Mouse (Mus musculus) bone marrow, adult 2 months (tissue): ENCODE results near the gene Utp18. TPM values are rescaled to one million over a fixed set of nuclear protein-coding genes. Genes with fewer than 3 reads are reported as not detected.

Experiments used
- H3K27ac ChIP-seq: fragments of 200-500 bp; 2 replicates; pipeline ENCODE4 v1.5.1; 2012; ENCODE audit warnings: low read depth, mild to moderate bottlenecking, control low read depth, inconsistent platforms, low read length; ENCODE audit not compliant: control insufficient read depth, poor library complexity, insufficient read depth
- H3K4me1 ChIP-seq: fragments of 200-500 bp; 2 replicates; pipeline ENCODE4 v1.6.1; 2011; ENCODE audit warnings: low read length; ENCODE audit not compliant: control insufficient read depth, insufficient read depth
- H3K4me3 ChIP-seq: fragments of 200-500 bp; replicated peaks from 2 replicates; pipeline ENCODE3; 2011; ENCODE audit warnings: mild to moderate bottlenecking, low read depth, low read length, control low read depth; ENCODE audit not compliant: control insufficient read depth
- CTCF ChIP-seq: fragments of 200-500 bp; IDR thresholded peaks from 2 replicates; pipeline ENCODE4 v1.5.1; 2011; ENCODE audit warnings: low read length, control low read depth; ENCODE audit not compliant: control insufficient read depth, insufficient read depth
- POLR2A ChIP-seq: fragments of 200-500 bp; IDR thresholded peaks from 2 replicates; pipeline ENCODE4 v1.6.1; 2011; ENCODE audit warnings: low read depth, mild to moderate bottlenecking, control low read depth, low read length, borderline replicate concordance; ENCODE audit not compliant: control insufficient read depth
- WGBS: fragments of 180-500 bp; shearing (Covaris S2); methylation state at CpG from one replicate; pipeline ENCODE4 v1.1.7; 2018; 5-methylcytosine and 5-hydroxymethylcytosine counted together
- polyA plus RNA-seq: library from polyadenylated mRNA; stranded (reverse); fragments of >200 nt; gene quantifications from 2 replicates; pipeline ENCODE4 v1.2.4, GENCODE M21; 2011; ENCODE audit warnings: low replicate concordance; ENCODE audit not compliant: missing spikeins, insufficient read depth, insufficient read length

Utp18 gene
- polyA plus RNA-seq, 1 experiment, result 16.7 TPM

DNA sequence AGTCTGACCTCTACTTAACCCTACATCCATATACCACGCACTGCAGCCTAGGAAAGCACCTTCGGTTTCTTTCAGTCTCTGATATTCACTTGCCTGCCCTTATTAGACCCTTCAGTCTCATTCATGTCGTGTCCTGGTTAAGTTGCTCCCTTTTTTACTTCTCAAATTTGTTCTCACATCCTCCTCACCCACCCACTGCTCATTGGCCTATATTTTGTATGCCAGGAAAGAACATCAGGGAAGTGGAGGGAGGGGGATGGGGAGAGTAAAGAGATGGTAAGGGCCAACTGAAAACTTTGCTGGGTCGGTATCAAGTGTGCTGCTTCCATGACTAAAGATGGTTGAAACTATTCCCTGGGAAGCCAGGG is 1.5 kb upstream of the Utp18 start:
- peak overlapping the region; percentile 95 for H3K4me3 ChIP-seq
- TF ChIP-seq CTCF (no peak), POLR2A (no peak)
- H3K27ac ChIP-seq, result no peak overlapping the region; the same call in 1 of the 2 replicates
- 2% methylated on average over 4 of the region's 4 CpGs for WGBS
- H3K4me1 ChIP-seq, result no peaks in the 10 kb centered on the region

DNA sequence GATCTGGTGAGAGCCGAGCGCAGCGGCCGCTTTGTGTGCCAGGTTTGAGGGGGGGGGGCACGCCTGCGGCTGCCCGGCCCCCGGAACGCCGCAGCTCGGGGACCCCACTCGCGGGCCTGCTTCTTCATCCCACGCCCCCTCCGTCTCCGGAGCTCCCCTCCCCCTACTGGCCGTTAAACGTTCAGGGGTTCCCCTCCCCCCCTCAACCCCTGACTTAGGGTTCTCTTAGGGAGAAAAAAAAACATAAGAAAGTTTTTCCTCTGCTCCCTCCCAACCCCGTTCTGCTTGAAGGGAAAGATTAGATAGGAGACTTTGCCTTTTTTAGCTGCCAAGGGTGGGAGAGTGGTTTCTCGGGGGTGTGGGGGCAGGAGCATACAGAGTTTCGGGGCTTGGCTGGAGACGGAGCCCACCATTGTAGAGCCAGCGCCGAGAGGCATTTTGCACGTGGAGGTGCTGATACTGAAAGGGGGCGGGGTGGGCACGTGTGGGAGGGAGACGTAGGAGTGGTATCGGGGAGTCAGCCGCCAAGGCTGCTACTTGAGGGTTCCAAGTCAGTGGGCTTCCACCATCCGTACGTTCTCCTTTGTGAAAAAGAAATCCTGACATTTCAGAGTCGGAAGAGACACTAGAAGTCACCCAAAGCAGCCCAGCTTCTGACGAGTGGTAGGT is 979 bp upstream of the Utp18 start:
- no peak for TF ChIP-seq POLR2A
- TF ChIP-seq CTCF, result no peak
- Histone ChIP-seq H3K4me3 (peak overlapping the region; percentile 95), H3K4me1 (no peaks in the 10 kb centered on the region), H3K27ac (peak overlapping the region; percentile 98)
- WGBS, result 0% methylated on average over 34 of the region's 34 CpGs

DNA sequence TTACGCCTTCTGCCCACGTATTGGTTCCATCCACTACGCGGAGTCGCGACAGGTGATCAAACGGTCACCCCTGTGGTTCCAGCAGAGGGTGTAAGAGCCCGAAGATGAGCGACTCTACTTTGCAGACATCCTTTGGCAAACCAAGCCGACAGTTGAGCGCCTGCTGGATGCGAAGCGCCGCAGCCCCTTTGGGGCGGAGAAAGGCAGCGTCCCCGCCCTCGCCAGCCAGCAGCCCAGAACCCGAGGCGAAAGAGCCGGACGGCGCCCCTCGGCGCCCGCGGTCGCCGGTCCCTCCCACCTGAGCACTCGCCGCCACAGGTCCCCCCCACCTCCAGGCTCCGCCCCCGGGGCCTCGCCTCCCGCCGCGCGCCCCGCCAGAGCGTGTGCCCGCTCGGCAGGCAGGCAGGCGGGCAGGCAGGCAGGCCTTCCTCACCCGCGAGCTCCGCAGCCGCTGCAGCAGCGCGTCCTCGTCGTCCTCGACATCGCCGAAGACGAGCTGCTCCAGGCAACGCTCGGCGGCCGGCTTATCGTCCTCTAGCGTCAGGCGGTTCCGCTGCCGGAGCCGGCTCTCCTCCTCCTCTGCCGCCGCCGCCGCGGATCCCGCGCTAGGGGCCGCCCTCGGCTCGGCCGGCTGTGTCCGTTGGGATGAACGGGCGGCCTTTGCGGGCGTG is 530 bp downstream of the Utp18 start:
- WGBS, result under 1% methylated on average over 81 of the region's 81 CpGs
- TF ChIP-seq CTCF, result peak; percentile 34; the same call in 1 of the 2 replicates
- no peak for TF ChIP-seq POLR2A
- Histone ChIP-seq H3K4me1 (no peaks in the 10 kb centered on the region), H3K4me3 (peak overlapping the region; percentile 95), H3K27ac (peak overlapping the region; percentile 98)

DNA sequence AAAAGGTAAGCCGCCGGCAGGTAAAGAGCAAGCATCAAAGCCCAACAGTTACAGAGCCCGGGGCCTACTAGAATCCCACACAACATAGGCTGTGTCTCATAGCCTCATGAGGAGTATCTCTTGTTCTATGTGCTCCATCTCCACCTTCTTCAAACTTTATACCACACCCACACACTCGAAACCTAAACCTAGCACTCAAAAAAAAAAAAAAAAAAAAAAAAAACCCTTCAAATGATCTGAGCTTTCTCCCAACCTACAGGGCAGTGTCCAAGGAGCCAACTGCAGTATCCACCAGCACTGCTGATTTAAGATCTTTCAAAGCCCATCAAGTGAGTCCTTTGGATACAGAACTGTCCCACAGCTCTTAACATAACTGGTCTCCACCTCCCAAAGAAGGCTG is 1.5 kb downstream of the Utp18 start:
- WGBS, result 80% methylated on average over 4 of the region's 4 CpGs
- no peaks in the 10 kb centered on the region for H3K4me1 ChIP-seq
- no peak overlapping the region for H3K27ac ChIP-seq
- TF ChIP-seq POLR2A (no peak), CTCF (no peak)
- peak overlapping the region; percentile 11 for H3K4me3 ChIP-seq

DNA sequence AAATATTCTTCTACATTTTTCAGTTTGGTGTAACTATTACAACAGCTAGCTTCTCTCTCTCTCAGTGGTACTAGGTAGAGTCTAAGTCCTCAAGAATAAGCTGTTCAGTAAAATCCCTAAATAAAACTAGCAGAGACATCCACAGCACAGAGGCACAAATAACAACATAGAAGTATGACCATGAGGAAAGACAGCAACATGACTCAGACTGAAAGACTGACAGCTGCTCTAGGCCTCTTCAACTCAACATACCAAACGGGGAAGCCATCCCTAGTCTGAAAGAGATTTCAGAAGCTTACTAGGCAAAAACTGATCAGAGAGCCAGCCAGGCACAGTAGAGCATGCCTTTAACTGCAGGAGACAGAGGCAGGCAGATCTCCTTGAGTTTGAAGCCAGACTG is 22.9 kb downstream of the Utp18 start:
- Histone ChIP-seq H3K4me1 (no peaks in the 10 kb centered on the region; the same call in 1 of the 2 replicates), H3K27ac (no peak overlapping the region), H3K4me3 (no peak overlapping the region)
- TF ChIP-seq POLR2A (no peak), CTCF (no peak)
- WGBS, result 68% methylated on average over 1 of the region's 1 CpGs

DNA sequence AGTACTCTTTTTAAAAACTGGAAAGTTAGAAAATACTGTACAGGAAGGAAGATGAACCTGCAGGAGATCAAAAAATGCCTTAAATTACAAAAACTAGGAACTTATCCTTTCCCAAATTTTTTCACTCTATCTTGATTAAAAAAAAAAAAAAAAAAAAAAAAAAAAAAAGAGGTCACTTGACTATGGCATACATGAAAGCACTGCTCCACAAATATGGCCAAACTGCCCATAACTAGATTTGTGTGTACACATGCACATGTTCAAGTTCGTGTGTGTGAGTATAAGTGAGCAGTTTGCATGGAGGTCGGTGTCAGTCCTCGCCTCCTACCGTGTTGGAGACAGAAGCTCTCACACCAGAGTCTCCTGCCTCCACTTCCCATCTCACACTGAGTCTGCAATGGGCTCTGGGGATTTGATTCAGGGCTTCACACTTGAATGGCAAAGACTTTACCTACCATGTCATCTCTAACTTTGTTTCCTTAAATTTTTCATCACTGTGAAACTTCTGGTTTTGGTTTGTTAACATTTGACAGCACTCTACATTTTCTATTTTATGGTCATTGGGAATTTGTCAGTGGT is 23.4 kb downstream of the Utp18 start:
- Histone ChIP-seq H3K4me1 (no peaks in the 10 kb centered on the region; the same call in 1 of the 2 replicates), H3K4me3 (no peak overlapping the region), H3K27ac (no peak overlapping the region)
- WGBS, result 82% methylated on average over 4 of the region's 4 CpGs
- TF ChIP-seq POLR2A (no peak), CTCF (no peak)

DNA sequence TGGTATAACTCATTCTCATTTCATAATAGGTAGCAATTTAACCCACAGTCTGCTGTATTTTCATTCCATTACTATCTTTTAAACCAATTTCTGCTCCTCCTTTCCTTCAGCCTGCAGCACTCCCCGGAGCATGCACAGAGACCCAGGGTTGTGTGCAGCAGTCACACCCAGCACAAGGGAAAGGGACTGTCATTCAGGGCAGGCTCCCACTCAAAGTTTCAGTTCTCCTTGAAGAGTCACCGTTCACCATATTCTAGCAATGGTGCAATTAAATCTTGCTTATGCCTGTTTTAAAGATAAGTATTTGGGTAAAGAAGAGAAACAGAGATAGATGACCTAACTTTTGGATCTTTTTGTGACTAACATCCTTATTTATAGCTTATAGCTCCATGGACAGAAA is 24.4 kb downstream of the Utp18 start:
- Histone ChIP-seq H3K4me3 (no peak overlapping the region), H3K27ac (no peak overlapping the region), H3K4me1 (no peaks in the 10 kb centered on the region; the same call in 1 of the 2 replicates)
- 73% methylated on average over 2 of the region's 2 CpGs for WGBS
- TF ChIP-seq POLR2A, result no peak
- no peak for TF ChIP-seq CTCF

DNA sequence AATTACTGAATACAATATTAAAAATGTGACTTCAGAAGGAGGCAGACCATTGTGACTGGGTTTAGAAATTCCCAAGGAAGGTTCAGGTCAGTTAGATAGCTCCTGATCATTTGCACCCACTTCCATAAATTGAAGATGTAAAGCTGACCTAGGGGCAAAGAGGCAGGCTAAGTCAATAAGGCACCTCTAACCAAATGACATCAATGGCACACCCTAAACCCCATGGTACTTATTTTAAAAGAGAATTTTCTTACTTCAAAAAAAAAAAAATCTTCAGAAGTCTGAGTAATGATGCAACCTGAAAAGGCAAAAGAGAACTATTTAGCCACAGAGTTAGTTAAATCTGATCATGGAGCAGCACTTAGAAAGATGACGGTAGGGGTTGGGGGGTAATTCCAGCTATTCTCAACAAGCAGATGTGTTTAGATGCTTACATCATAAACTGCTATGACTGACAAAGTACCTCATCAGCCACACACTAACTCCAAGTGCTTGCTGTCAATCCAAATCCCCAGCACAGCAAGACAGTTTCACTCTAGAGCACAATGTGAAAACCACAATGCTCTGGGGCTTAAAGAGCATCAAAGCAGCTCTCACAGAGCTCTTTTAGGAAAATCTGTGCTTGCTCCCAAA is 24.9 kb downstream of the Utp18 start:
- WGBS, result 90% methylated on average over 1 of the region's 1 CpGs
- no peaks in the 10 kb centered on the region; the same call in 1 of the 2 replicates for H3K4me1 ChIP-seq

More for the DNA sequence above, 24.9 kb downstream of the Utp18 start:
- Histone ChIP-seq H3K4me3 (no peak overlapping the region), H3K27ac (no peak overlapping the region)
- no peak for TF ChIP-seq CTCF
- no peak for TF ChIP-seq POLR2A
